8 mouse cellular contexts compared by ENCODE assay signal in the genomic region with DNA sequence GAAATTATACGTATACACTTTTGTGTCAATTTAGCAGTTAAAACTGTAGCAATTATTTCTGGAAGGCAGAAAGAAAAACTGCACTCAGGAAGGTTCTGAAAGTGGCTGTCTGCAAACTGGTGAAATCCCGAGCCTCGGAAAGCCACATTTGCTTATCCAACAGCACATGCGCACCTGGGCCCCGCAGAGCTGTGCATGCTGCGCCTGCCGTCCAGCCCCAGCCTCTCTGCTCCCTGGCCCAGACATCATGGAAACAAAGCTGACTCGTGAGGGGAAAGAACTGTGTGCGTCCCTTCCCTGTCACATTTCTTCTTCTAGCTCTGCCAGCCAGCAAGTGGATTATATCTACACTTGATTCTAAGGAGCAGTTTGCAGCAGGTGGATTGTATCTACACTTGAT.
DNase-seq lines count a peak whose midpoint lies in the region; ATAC-seq and TF ChIP-seq lines count a peak whose summit lies in the region.

No protein-coding gene starts in this region.

- H3K9ac ChIP-seq in kidney, embryonic 16.5 days (replicated peaks; ENCODE audit: low read length) = 0 out of 2 replicates have a peak overlapping the region, but pooled peaks have one; percentile 35
- H3K9ac ChIP-seq in CH12.LX (ENCODE audit: insufficient read depth, low read depth) = no peak overlapping the region

- ATAC-seq in kidney, embryonic 16.5 days (ENCODE audit: low FRiP score, low TSS enrichment) = no peak
- ATAC-seq in cerebellum, adult (ENCODE audit: insufficient number of reproducible peaks, low FRiP score, low TSS enrichment) = peak; percentile 75

- H3K36me3 ChIP-seq in kidney, embryonic 16.5 days (ENCODE audit: insufficient read depth, low read length) = no peaks in the 10 kb centered on the region
- no peaks in the 10 kb centered on the region for H3K36me3 ChIP-seq in CH12.LX (replicated peaks in 1 of 2; ENCODE audit: control insufficient read depth in 1 of 2, insufficient read depth in 1 of 2, low read length in 1 of 2)

- no peaks in the 10 kb centered on the region for H3K9me3 ChIP-seq in kidney, embryonic 16.5 days (ENCODE audit: low read length)
- no peaks in the 10 kb centered on the region for H3K9me3 ChIP-seq in CH12.LX (replicated peaks; ENCODE audit: low read length)

- 0 out of 2 replicates have a peak, but pooled peaks cover 2% of the 10 kb centered on the region for H3K79me2 ChIP-seq in CH12.LX (replicated peaks; ENCODE audit: control insufficient read depth, extremely low read depth, insufficient read depth, poor library complexity, severe bottlenecking)

- in situ Hi-C loops in CH12.LX (cut with MboI; ENCODE audit: low pct_ligation_motif_present, low pct_unique_long_range_greater_than_20kb, low sequenced_read_pairs) = no loop called here

- peak overlapping the region; percentile 23; the same call in 1 of the 2 replicates for H3K4me2 ChIP-seq in kidney, embryonic 16.5 days (replicated peaks; ENCODE audit: low read depth, low read length)
- H3K4me2 ChIP-seq in CH12.LX (ENCODE audit: insufficient read depth, low read depth, poor library complexity, severe bottlenecking) = no peak overlapping the region

- no peak for DNase-seq in kidney, adult 8-10 months
- DNase-seq in CH12.LX (ENCODE audit: extremely low read depth) = peak; percentile 71
- peak; percentile 25 for DNase-seq in kidney, postnatal 10 days
- no peak for DNase-seq in heart, postnatal 25 days (ENCODE audit: low spot score)
- DNase-seq in adrenal gland, adult 8-10 months = no peak
- DNase-seq in heart, postnatal 36 days = no peak

- intact Hi-C loops in heart, postnatal 25 days (cut with DNase I) = no loop called here
- intact Hi-C loops in heart, postnatal 36 days (cut with DNase I) = no loop called here

- TF ChIP-seq EP300 in CH12.LX (IDR thresholded peaks at IDR 0.05; ENCODE audit: low read length) = no peak

- no peak for TF ChIP-seq CTCF in CH12.LX (conservative IDR thresholded peaks at IDR 0.05 in 1 of 2, IDR thresholded peaks at IDR 0.05 in 1 of 2; ENCODE audit: low read depth in 2 of 2, low read length in 2 of 2)

- 0 out of 2 replicates have a peak, but pooled peaks cover under 1% of the 10 kb centered on the region for H3K4me1 ChIP-seq in kidney, embryonic 16.5 days (ENCODE audit: insufficient read depth, low read length)
- H3K4me1 ChIP-seq in CH12.LX (ENCODE audit: control insufficient read depth in 1 of 2, insufficient read depth in 2 of 2) = peaks cover 2 to 21% of the 10 kb centered on the region in 2 experiments; a peak in 2 of 4 replicates

- H3K4me3 ChIP-seq in kidney, embryonic 16.5 days (ENCODE audit: low read length) = 0 out of 2 replicates have a peak overlapping the region, but pooled peaks have one; percentile 13
- H3K4me3 ChIP-seq in CH12.LX (replicated peaks in 1 of 3; ENCODE audit: low read depth in 2 of 3, low read length in 2 of 3, poor library complexity in 1 of 3) = no peak overlapping the region

- 54% methylated on average over 9 of the region's 9 CpGs for WGBS in kidney, embryonic 16.5 days

- H3K27me3 ChIP-seq in kidney, embryonic 16.5 days (ENCODE audit: insufficient read depth, low read length) = no peaks in the 10 kb centered on the region
- H3K27me3 ChIP-seq in CH12.LX (replicated peaks) = no peaks in the 10 kb centered on the region

- no peak overlapping the region for H3K27ac ChIP-seq in kidney, embryonic 16.5 days (ENCODE audit: low read length)
- no peak overlapping the region for H3K27ac ChIP-seq in CH12.LX (ENCODE audit: insufficient read depth, low read depth)

- dilution Hi-C loops in CH12.LX (cut with MboI; ENCODE audit: extremely low pct_ligation_motif_present, extremely low pct_unique_long_range_greater_than_20kb, low sequenced_read_pairs) = no loop called here

- TF ChIP-seq POLR2A in CH12.LX (IDR thresholded peaks at IDR 0.05; ENCODE audit: low read depth, low read length) = no peak

- TF ChIP-seq RAD21 in CH12.LX (IDR thresholded peaks at IDR 0.05; ENCODE audit: low read depth, low read length) = no peak; the same call in 1 of the 2 replicates

TF ChIP-seq in CH12.LX, 34 proteins besides CTCF, POLR2A, EP300 and RAD21:
- TF ChIP-seq BHLHE40 (IDR thresholded peaks at IDR 0.05; ENCODE audit: low read depth, low read length) (peak; percentile 74), ELF1 (IDR thresholded peaks at IDR 0.05; ENCODE audit: low read depth, low read length) (no peak), ETS1 (conservative IDR thresholded peaks at IDR 0.05; ENCODE audit: low read depth, low read length) (peak; percentile 28; the same call in 1 of the 2 replicates), NRF1 (IDR thresholded peaks at IDR 0.05; ENCODE audit: low read depth, low read length) (peak; percentile 86), TCF12 (IDR thresholded peaks at IDR 0.05; ENCODE audit: low read depth, low read length) (0 out of 2 replicates have a peak, but pooled peaks have one; percentile 20), SMC3 (IDR thresholded peaks at IDR 0.05; ENCODE audit: low read depth, low read length) (no peak), MXI1 (IDR thresholded peaks at IDR 0.05; ENCODE audit: low read depth, low read length) (no peak; the same call in 1 of the 2 replicates)

Comparison
In these comparisons a context has a peak if more than half of its experiments do, and no peak if none do; other contexts are left out.
1. DNase-seq: peak in CH12.LX (single experiment) and kidney, postnatal 10 days (single experiment); none in kidney, adult 8-10 months (0 of 2), heart, postnatal 25 days (single experiment), adrenal gland, adult 8-10 months (single experiment) and heart, postnatal 36 days (0 of 2).